Mouse (Mus musculus): ENCODE results near the gene Polm. TPM values are rescaled to one million over a fixed set of nuclear protein-coding genes. Genes with fewer than 3 reads are reported as not detected.
A peak's percentile ranks its signal among the peaks of the same experiment; 100 is the strongest.

Polm gene
- total RNA-seq (2021), result 1 to 10 TPM; 1.9 to 2.3 TPM
- long read RNA-seq, experiment 1, result 0 reads
- long read RNA-seq, experiment 2, partial matches to known transcripts, result 2 of 3 reads
- long read RNA-seq, experiment 2, other reads (novel, unspliced or antisense), result 0 of 3 reads

DNA sequence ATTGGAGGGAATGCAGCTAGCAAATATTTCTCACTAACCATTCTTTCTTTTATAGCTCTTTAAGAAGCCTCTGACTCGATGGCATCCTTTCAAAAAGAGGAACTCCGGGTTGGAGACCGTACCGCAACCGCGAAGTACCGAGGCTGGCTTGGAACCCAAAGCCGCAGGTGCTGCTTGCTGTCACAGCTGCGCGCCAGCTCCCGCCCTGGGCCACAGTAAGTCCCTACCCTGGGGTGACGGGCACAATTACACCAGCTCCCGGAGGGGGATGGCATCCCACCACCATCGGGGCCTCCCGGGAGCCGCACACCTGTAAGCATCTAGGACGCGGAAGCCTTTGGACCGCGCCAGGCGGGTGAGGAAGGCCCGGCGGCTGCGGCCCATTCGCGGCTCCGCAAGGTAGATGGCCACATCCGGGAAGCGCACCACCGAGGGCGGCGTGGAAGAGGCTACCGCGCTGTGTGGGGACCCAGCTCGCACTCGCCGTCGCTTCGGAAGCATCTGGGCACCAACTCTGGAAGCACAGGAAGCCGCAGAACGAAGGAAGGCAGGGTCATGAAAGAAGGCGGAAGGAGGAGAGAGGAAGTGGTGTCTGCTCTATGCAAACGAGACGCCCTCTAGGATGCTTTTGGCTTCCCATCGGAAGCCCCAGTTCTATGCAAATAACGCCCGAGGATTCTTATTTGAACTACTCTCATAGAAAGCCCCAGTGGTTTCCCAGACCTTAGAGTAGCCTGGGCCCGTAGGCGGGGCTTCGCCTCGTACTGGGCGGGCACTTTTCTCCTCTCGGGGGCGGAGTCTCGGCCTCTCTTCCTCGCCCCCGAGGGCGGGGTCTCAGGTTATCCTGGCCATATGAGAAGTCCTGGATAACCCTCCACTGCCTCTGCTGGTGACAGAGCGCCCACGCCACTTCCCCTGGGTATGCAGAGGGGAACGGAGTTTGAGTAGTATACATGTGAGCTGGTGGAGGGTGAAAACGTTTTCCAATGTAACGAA, at the start of gene Polm:
TSS of gene Polm (minus strand) at position 766 of the 996 bp plus-strand sequence.
- intact Hi-C loops (cut with DNase I), result loop anchor here (2.0 to 5.0 kb wide), 3 partner anchors 37 to 49 kb away; partner anchors contain the start of gene Pold2
- DNase-seq, result peak; percentile 90 to 91

- intact Hi-C loops (cut with DNase I), result loop anchor here (2.0 to 10.0 kb wide), 3 partner anchors 50 to 172 kb away; partner anchors contain the start of gene Mrps24
Observed at GRCm38 (mm10) chr11:5887250-5887649, 49.4 kb upstream of the Polm start.

GRCm38 (mm10) chr11:5886187-5886586, 48.4 kb upstream of the Polm start:
- intact Hi-C loops (cut with DNase I), result loop anchor here (2.0 to 10.0 kb wide), 3 partner anchors 49 to 171 kb away; partner anchors contain the start of gene Mrps24
- peak in 1 of 2 experiments; percentile 51 for DNase-seq

More at GRCm38 (mm10) chr11:5887250-5887649, 49.4 kb upstream of the Polm start:
- no peak for DNase-seq

DNA sequence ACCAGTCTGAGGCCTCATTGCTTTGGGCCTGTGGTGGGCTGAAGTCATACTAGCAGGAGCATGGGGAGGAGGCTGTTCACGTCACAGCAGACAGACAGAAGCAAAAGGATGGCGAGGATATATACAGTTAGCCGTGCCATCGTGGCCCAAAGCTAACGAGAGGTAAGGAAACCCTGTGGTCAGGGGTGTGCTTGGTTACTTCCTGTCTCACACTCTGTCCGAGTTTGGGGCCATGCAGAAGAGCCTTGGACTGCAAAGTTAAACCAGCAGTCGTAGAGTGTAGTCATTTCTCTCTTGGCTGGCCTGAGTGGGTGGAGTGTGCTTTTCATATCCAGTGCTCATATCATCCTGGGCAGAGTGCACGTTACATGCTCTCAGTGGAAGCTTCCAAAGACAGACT, 44.7 kb upstream of the Polm start:
- DNase-seq, result no peak
- intact Hi-C loops (cut with DNase I), result loop anchor here (10.0 kb wide), 1 partner anchor 168 kb away; the partner anchor contains the start of gene Mrps24

- DNase-seq, result no peak
- intact Hi-C loops (cut with DNase I), result loop anchor here (5.0 to 10.0 kb wide), 2 partner anchors 43 to 165 kb away; partner anchors contain the start of genes Mrps24 and Polm
Observed at GRCm38 (mm10) chr11:5879905-5880304, 42.1 kb upstream of the Polm start.

GRCm38 (mm10) chr11:5878661-5879060, 40.8 kb upstream of the Polm start:
- intact Hi-C loops (cut with DNase I), result loop anchor here (5.0 kb wide), 1 partner anchor 41 kb away; the partner anchor contains the start of gene Polm
- no peak for DNase-seq

DNA sequence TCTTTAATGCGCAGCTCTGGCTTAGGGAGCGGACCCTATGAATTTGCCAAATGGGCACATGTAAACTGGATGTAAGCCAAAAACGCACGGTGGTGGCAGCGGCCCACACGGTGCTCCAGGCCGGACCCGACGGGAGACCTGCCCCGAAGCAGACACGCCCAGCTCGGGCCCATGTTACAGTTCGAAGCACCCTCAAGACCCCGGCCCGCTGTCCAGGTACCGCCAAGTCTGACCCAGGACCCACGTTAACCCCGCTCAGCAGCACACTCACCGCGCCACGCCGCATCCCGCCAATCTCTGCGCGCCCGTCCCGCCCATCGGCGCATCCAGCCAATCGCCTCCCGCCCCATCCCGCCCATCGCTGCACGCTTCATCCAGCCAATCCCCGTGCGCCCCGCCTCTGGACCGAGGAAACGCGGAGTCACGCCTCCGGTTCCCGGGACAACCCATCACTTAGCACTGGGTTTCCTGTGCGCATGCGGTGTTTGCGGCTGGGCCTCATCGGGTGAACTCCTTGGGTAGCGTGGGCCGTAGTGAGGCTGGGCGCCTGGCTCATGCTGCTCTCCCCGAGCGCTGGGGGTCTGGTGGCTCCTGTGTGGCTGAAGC, 40.2 kb upstream of the Polm start, which contains the start of gene Pold2:
TSS of gene Pold2 (minus strand) at position 372 of the 606 bp plus-strand sequence.
- intact Hi-C loops (cut with DNase I), result loop anchor here (5.0 kb wide), 1 partner anchor 41 kb away; the partner anchor contains the start of gene Polm
- DNase-seq, result peak; percentile 93 to 98

DNA sequence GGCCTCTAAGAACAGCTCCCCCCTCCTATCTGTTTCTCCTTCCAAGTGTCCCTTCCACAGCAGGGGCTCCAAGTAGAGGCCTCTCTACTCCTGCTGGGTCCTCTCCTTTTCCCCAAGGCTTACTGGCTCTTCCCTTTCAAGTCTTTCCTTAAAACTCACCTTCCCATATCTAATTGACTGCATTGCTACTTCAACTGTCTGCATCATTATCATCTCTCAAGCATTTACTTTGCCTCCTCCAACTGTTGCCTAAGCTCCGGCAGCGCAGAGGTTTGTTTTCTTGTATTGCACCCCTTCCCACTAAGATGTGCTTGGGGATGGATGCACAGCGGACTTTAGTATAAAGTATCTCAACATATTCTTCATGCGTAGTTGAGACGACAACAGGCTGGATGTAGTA, 39.6 kb upstream of the Polm start:
- intact Hi-C loops (cut with DNase I), result loop anchor here (5.0 kb wide), 1 partner anchor 40 kb away; the partner anchor contains the start of gene Polm
- DNase-seq, result no peak

- intact Hi-C loops (cut with DNase I), result no loop called here
- no peak for DNase-seq
Observed at GRCm38 (mm10) chr11:5873192-5873591, 35.4 kb upstream of the Polm start.

- no peak for DNase-seq
- intact Hi-C loops (cut with DNase I), result no loop called here
Observed at GRCm38 (mm10) chr11:5872707-5873106, 34.9 kb upstream of the Polm start.

- DNase-seq, result peak in 1 of 2 experiments; percentile 43
- intact Hi-C loops (cut with DNase I), result no loop called here
Observed at GRCm38 (mm10) chr11:5870069-5870468, 32.3 kb upstream of the Polm start.

DNA sequence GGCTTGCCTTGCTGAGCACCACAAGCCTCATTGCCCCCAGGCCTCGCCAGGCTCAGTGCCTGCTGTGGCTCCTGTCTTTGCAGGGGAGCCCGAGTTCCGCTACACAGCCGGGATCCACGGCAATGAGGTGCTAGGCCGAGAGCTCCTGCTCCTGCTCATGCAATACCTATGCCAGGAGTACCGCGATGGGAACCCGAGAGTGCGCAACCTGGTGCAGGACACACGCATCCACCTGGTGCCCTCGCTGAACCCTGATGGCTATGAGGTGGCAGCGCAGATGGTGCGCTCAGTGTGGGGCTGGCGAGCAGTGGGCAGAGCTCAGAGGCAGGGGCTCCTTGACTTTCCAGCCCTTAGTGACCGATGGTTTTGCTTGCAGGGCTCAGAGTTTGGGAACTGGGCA, 31.5 kb upstream of the Polm start:
- intact Hi-C loops (cut with DNase I), result no loop called here
- DNase-seq, result no peak

GRCm38 (mm10) chr11:5868324-5868723, 30.5 kb upstream of the Polm start:
- DNase-seq, result no peak
- intact Hi-C loops (cut with DNase I), result no loop called here

- intact Hi-C loops (cut with DNase I), result no loop called here
- no peak for DNase-seq
Observed at GRCm38 (mm10) chr11:5867196-5867595, 29.4 kb upstream of the Polm start.

DNA sequence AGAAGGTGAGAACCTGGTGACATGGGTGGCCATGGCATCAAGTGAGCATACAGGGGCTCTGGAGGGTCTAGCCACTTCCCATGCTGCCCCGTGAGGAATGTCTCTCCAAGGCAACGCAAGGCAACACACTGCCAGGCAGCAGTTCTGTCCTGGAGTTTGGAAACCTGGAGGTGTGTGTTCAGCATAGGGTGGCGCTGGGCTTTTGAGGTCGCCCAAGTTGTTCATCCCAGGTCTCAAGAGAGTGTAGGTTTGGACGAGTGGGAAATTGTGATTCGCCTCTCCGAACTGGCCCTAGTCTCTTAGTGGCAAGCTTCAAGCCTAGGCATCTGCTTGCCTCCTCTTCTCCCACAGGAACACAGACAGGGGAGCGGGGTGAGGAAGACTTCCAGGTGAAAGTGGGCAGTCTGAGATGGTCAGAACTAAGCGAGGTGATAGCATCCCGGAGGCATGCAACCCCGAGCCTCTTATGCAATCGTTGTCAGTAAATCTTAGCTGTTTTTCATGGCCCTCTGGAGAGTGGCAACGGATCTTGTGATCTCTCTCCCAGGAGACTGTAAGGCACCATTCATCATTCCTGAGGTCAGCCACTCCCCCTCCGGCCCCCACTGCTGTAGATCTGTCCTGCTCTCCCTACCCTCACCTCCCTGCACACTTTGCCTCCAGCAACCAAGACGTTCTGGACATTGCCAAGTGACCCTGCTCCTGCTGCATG, 24.7 kb upstream of the Polm start:
- peak in 1 of 2 experiments; percentile 37 for DNase-seq
- intact Hi-C loops (cut with DNase I), result no loop called here

GRCm38 (mm10) chr11:5861678-5862393, 24.0 kb upstream of the Polm start, which contains the start of gene Aebp1:
Gene Aebp1 (plus strand): TSS chr11:5861947.
- intact Hi-C loops (cut with DNase I), result no loop called here
- peak in 1 of 2 experiments; percentile 65 for DNase-seq

DNA sequence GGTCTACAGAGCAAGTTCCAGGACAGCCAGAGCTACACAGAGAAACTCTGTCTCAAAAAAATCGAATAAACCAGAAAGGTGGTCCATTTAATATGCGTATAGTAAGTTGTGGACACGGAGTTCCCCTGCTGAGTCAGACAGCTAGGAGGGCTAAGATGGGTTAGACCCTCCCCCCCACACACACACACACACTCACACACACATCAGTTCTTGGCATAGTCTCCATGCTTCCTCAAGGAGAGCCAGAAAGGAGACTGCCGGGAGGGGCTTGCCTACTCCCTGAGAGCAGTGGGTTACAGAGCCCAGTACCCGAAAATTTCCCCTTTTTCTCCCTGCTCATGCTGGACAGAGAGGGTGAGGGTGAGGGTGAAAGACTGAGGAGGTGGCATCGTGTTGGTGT, 22.8 kb upstream of the Polm start:
- DNase-seq, result no peak
- intact Hi-C loops (cut with DNase I), result no loop called here

DNA sequence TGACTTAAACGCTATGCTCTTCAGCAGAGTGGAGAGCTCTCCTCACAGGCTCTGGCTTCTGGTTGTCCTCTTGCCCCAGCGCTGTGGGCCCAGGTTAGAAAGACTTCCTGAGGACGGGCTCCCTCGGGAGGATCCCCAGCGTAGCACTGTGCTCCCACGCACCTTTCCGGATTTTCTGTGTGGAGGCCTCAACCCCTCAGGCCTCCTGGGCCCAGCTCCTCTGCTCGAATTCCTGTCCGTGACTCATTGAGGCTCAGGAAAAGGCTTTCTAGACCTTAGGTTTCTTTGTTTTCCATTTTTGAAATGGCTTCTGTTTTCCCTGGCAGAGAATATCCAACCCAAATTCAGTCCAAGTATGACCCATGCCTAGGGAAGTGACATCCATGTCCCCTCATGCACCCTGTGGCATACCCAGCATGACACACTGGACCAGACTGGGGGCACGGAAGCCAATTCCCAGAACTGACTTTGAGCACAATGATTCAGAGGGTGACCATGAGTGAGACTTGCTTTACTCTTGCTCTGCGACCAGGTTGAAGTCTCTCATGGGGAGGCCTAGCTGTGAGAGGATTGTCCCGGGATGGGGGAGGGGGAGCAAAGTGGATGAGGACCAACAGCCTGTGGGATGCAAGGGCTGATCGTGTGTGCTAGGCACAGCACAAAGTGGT, 22.2 kb upstream of the Polm start:
- no peak for DNase-seq
- intact Hi-C loops (cut with DNase I), result no loop called here

DNA sequence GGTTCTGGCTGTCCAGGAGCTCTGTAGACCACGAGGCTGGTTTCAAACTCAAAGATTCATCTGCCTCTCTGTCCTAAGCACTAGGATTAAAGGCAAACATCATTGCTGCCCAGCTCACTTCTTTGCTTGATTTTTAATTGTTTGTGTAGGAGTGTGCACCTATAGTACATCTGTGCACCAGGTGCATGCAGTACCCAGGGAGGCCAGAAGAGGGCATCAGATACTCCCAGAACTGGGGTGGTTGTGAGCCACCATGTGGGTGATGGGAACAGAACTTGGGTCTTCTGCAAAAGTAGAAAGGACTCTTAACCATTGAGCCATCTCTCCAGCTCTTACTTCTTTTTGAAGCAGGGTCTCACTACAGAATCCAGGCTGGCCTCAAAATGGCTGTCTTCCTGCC, 20.9 kb upstream of the Polm start:
- DNase-seq, result no peak
- intact Hi-C loops (cut with DNase I), result no loop called here

All from gastrocnemius, postnatal 36 days (tissue).